Mouse (Mus musculus) stomach, postnatal 0 days (tissue): ENCODE results near the gene Gm20458.

Source experiments
- CTCF ChIP-seq: IDR thresholded peaks from 2 replicates; pipeline ENCODE4 v1.5.1; 2016; ENCODE audit warnings: antibody characterized with exemption, low read depth, mild to moderate bottlenecking, moderate library complexity
- EP300 ChIP-seq: optimal IDR thresholded peaks from 2 replicates; pipeline ENCODE3; 2016; ENCODE audit warnings: antibody characterized with exemption

- TF ChIP-seq EP300: no peak
- TF ChIP-seq CTCF: no peak
Measured at GRCm38 (mm10) chr2:164445399-164446085, 15.2 kb upstream of the Gm20458 start.
